Mouse (Mus musculus) small intestine, adult 2 months (tissue): ENCODE measurements at regions not wholly inside any gene's neighbourhood (a gene's known extent, or its start where the extent isn't known, plus 50 kb on each side); places are given as distances from the start of the nearest gene placed in this dataset.
A peak's percentile ranks its signal among the peaks of the same experiment; 100 is the strongest.

Experiments
- H3K27ac ChIP-seq: fragments of 200-500 bp; 2 replicates; pipeline ENCODE4 v1.5.1; 2012; ENCODE audit warnings: low read depth, low read length, control low read depth, inconsistent platforms; ENCODE audit not compliant: insufficient read depth
- H3K27me3 ChIP-seq: fragments of 200-500 bp; 2 replicates; pipeline ENCODE4 v1.6.1; 2012; ENCODE audit warnings: mild to moderate bottlenecking, moderate library complexity, low read length, inconsistent platforms; ENCODE audit not compliant: control insufficient read depth, insufficient read depth
- H3K36me3 ChIP-seq: fragments of 200-500 bp; 2 replicates; pipeline ENCODE4 v1.6.1; 2012; ENCODE audit warnings: mild to moderate bottlenecking, low read length, control low read depth, inconsistent platforms; ENCODE audit not compliant: control insufficient read depth, insufficient read depth
- H3K4me1 ChIP-seq: fragments of 200-500 bp; 2 replicates; pipeline ENCODE4 v1.6.1; 2012; ENCODE audit warnings: low read length, inconsistent platforms, mixed read lengths; ENCODE audit not compliant: control insufficient read depth, insufficient read depth, insufficient read length
- H3K4me3 ChIP-seq: fragments of 200-500 bp; 2 replicates; pipeline ENCODE4 v1.5.1; 2012; ENCODE audit warnings: low read depth, mild to moderate bottlenecking, control low read depth, inconsistent platforms, low read length, moderate library complexity
- CTCF ChIP-seq: fragments of 200-500 bp; IDR thresholded peaks from 2 replicates; pipeline ENCODE4 v1.5.1; 2012; ENCODE audit warnings: low read depth, mild to moderate bottlenecking, control low read depth, inconsistent platforms, low read length, moderate library complexity, mixed read lengths; ENCODE audit not compliant: insufficient replicate concordance, insufficient read length; ENCODE audit errors: extremely low read depth
- POLR2A ChIP-seq: fragments of 200-500 bp; IDR thresholded peaks from 2 replicates; pipeline ENCODE4 v1.6.1; 2012; ENCODE audit warnings: low read depth, mild to moderate bottlenecking, control low read depth, inconsistent platforms, low read length, moderate library complexity
- WGBS: fragments of 180-500 bp; shearing (Covaris S2); methylation state at CpG from one replicate; pipeline ENCODE4 v1.1.7; 2018; 5-methylcytosine and 5-hydroxymethylcytosine counted together

- WGBS: 65% methylated on average over 5 of the region's 5 CpGs
- Histone ChIP-seq H3K27ac (peak overlapping the region; percentile 39; the same call in 1 of the 2 replicates), H3K4me3 (no peak overlapping the region), H3K27me3 (no peaks in the 10 kb centered on the region), H3K36me3 (no peaks in the 10 kb centered on the region), H3K4me1 (no peaks in the 10 kb centered on the region; the same call in 1 of the 2 replicates)
- TF ChIP-seq POLR2A: no peak
- TF ChIP-seq CTCF: no peak
These were observed 401.3 kb downstream of the Plcl1 start for GRCm38 (mm10) chr1:55807028-55807427.

- Histone ChIP-seq H3K4me1 (no peaks in the 10 kb centered on the region; the same call in 1 of the 2 replicates), H3K36me3 (no peaks in the 10 kb centered on the region), H3K27ac (no peak overlapping the region), H3K27me3 (no peaks in the 10 kb centered on the region), H3K4me3 (no peak overlapping the region)
- TF ChIP-seq POLR2A: no peak
- TF ChIP-seq CTCF: no peak
- 78% methylated on average over 7 of the region's 7 CpGs for WGBS
These were observed 403.2 kb downstream of the Plcl1 start for GRCm38 (mm10) chr1:55808724-55809519.

GRCm38 (mm10) chr1:55812486-55812885 is 406.8 kb downstream of the Plcl1 start:
- H3K4me1 ChIP-seq: no peaks in the 10 kb centered on the region
- TF ChIP-seq CTCF (no peak), POLR2A (no peak)
- H3K27ac ChIP-seq: no peak overlapping the region
- H3K27me3 ChIP-seq: no peaks in the 10 kb centered on the region
- no peak overlapping the region for H3K4me3 ChIP-seq
- WGBS: 70% methylated on average over 1 of the region's 1 CpGs
- H3K36me3 ChIP-seq: no peaks in the 10 kb centered on the region

DNA sequence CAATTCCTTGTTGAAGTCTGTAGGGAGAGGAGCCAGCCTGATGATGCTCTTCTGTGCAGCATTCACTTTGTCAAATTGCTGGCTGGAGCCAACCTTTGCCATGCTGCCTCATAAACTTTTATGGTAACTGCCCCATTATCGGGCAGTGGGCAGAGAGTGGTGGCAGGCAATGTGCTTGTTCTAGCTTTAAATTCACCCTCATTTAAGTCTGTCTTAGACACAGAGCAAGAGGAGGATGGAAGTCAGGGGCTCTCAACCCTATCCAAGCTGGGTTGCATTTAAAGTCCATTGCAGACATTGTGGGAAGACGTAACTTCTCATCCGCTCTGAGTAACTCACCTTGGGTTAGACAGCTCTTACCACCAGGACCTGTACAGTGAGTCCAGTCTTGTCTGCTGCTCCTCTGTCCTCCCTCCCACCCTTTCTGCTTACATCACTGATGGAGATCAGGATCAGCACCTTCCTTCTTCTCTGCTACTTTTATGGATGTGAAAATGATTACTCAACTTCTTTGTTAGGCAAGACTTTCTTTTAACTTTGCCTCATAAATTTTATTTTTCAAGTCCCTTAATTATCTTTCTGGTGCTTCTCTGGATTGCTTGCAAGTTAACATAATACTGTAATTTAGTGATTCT is 415.3 kb downstream of the Plcl1 start:
- TF ChIP-seq POLR2A: no peak
- no peak for TF ChIP-seq CTCF
- Histone ChIP-seq H3K27ac (no peak overlapping the region), H3K4me1 (no peaks in the 10 kb centered on the region), H3K36me3 (no peaks in the 10 kb centered on the region), H3K4me3 (no peak overlapping the region), H3K27me3 (no peaks in the 10 kb centered on the region)
- 78% methylated on average over 3 of the region's 3 CpGs for WGBS

- WGBS: 76% methylated on average over 4 of the region's 4 CpGs
- Histone ChIP-seq H3K27me3 (no peaks in the 10 kb centered on the region), H3K27ac (no peak overlapping the region), H3K4me1 (no peaks in the 10 kb centered on the region), H3K4me3 (no peak overlapping the region), H3K36me3 (no peaks in the 10 kb centered on the region)
- TF ChIP-seq CTCF: no peak
These were observed 416.9 kb downstream of the Plcl1 start for GRCm38 (mm10) chr1:55822599-55822998.

GRCm38 (mm10) chr1:55827191-55827590 is 421.5 kb downstream of the Plcl1 start:
- TF ChIP-seq CTCF (no peak), POLR2A (no peak)
- no peaks in the 10 kb centered on the region for H3K27me3 ChIP-seq

DNA sequence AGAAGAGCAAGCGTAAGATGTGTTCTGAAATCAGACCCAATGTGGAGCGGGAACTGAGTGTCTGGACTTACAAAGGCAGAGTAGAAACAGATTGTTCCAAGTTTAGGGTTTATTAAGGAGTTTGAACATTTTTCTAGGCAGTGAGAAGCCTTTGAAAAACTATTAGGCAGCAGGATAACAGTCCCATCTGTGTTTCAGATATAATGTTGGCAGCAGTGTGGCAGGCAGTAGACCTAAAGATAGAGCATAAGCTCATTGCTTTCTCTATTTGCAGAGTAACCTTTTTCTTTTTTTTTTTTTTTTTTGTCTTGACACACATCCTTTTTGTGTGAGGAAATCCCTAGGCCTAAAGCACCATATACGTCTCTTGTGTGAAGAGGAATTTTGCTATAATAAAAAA is 429.6 kb downstream of the Plcl1 start:
- TF ChIP-seq CTCF (no peak), POLR2A (no peak)
- Histone ChIP-seq H3K27me3 (no peaks in the 10 kb centered on the region), H3K4me1 (no peaks in the 10 kb centered on the region), H3K4me3 (no peak overlapping the region), H3K36me3 (no peaks in the 10 kb centered on the region), H3K27ac (no peak overlapping the region)
- WGBS: 96% methylated on average over 3 of the region's 3 CpGs

More at GRCm38 (mm10) chr1:55827191-55827590, 421.5 kb downstream of the Plcl1 start:
- H3K4me1 ChIP-seq: no peaks in the 10 kb centered on the region
- H3K4me3 ChIP-seq: no peak overlapping the region
- no peak overlapping the region for H3K27ac ChIP-seq
- H3K36me3 ChIP-seq: no peaks in the 10 kb centered on the region
